Mouse (Mus musculus) neural tube, embryonic 11.5 days (tissue): Measurements from ENCODE around the gene Prune1. TPM values are rescaled to one million over a fixed set of nuclear protein-coding genes. Genes with fewer than 3 reads are reported as not detected.
A peak's percentile ranks its signal among the peaks of the same experiment; 100 is the strongest.

ENCODE experiments used
- ATAC-seq: fragments of 200-750 bp; cut with Nextera tagmentation; 2 replicates; pipeline ENCODE4 v1.8.0; 2017; ENCODE audit warnings: moderate number of reproducible peaks, mild to moderate bottlenecking, moderate TSS enrichment, moderate library complexity; ENCODE audit not compliant: insufficient read depth, low FRiP score, low TSS enrichment
- DNase-seq: peaks from one replicate; pipeline ENCODE4 v3.0.0-alpha.2; 2015; ENCODE audit warnings: low spot score
- H3K27ac ChIP-seq: fragments of 300-500 bp; sonication (generic); 2 replicates; pipeline ENCODE4 v1.5.1; 2014; ENCODE audit warnings: low read depth, mild to moderate bottlenecking, low read length
- H3K27me3 ChIP-seq: fragments of 300-500 bp; sonication (generic); 2 replicates; pipeline ENCODE4 v1.6.1; 2014; ENCODE audit warnings: mild to moderate bottlenecking, low read length, mixed read lengths; ENCODE audit not compliant: control insufficient read depth, insufficient read depth
- H3K36me3 ChIP-seq: fragments of 300-500 bp; sonication (generic); 2 replicates; pipeline ENCODE4 v1.6.1; 2014; ENCODE audit warnings: mild to moderate bottlenecking, low read length, moderate library complexity, mixed read lengths; ENCODE audit not compliant: control insufficient read depth, insufficient read depth
- H3K4me1 ChIP-seq: fragments of 300-500 bp; sonication (generic); 2 replicates; pipeline ENCODE4 v1.6.1; 2014; ENCODE audit warnings: low read length, mixed read lengths; ENCODE audit not compliant: control insufficient read depth, insufficient read depth
- H3K4me2 ChIP-seq: fragments of 300-500 bp; sonication (generic); 2 replicates; pipeline ENCODE4 v1.6.1; 2014; ENCODE audit warnings: low read depth, mild to moderate bottlenecking, moderate library complexity
- H3K4me3 ChIP-seq: fragments of 300-500 bp; sonication (generic); 2 replicates; pipeline ENCODE4 v1.5.1; 2014; ENCODE audit warnings: low read depth, low read length
- H3K9ac ChIP-seq: fragments of 300-500 bp; sonication (generic); 2 replicates; pipeline ENCODE4 v1.6.1; 2014; ENCODE audit warnings: mild to moderate bottlenecking, low read length
- H3K9me3 ChIP-seq: fragments of 300-500 bp; sonication (generic); 2 replicates; pipeline ENCODE4 v1.6.1; 2016; ENCODE audit warnings: low read length; ENCODE audit not compliant: control insufficient read depth
- WGBS: fragments of 180-500 bp; shearing (Covaris S2); extraction: QIAGEN DNeasy Blood & Tissue Kit; methylation state at CpG from one replicate; pipeline ENCODE4 v1.1.7; 2014; 5-methylcytosine and 5-hydroxymethylcytosine counted together
- polyA plus RNA-seq: library from polyadenylated mRNA; unstranded; fragments of >200 nt; fragmentation: Nextera tagmentation; extraction: Ambion mirVana; gene quantifications from 2 replicates; pipeline ENCODE4 v1.2.1, GENCODE M21; 2014

Prune1 gene
- polyA plus RNA-seq, 1 experiment from 2014 or later: 32.4 TPM

- H3K27me3 ChIP-seq: no peaks in the 10 kb centered on the region
- no peak overlapping the region for H3K4me2 ChIP-seq
- H3K36me3 ChIP-seq: peaks cover 7% of the 10 kb centered on the region
- no peaks in the 10 kb centered on the region for H3K9me3 ChIP-seq
- H3K4me3 ChIP-seq: no peak overlapping the region
- DNase-seq: no peak
- no peak overlapping the region for H3K27ac ChIP-seq
- H3K4me1 ChIP-seq: no peaks in the 10 kb centered on the region
- no peak overlapping the region for H3K9ac ChIP-seq
- 82% methylated on average over 1 of the region's 1 CpGs for WGBS
- no peak for ATAC-seq
Measured at GRCm38 (mm10) chr3:95264724-95265123, 17.2 kb downstream of the Prune1 start.

- WGBS: 46% methylated on average over 11 of the region's 11 CpGs
- Histone ChIP-seq H3K27ac (no peak overlapping the region), H3K36me3 (peaks cover 13% of the 10 kb centered on the region)
Measured at GRCm38 (mm10) chr3:95263089-95263739, 18.7 kb downstream of the Prune1 start.

GRCm38 (mm10) chr3:95261975-95262374 is 19.9 kb downstream of the Prune1 start:
- Histone ChIP-seq H3K9me3 (no peaks in the 10 kb centered on the region), H3K27ac (no peak overlapping the region), H3K4me2 (no peak overlapping the region), H3K36me3 (peaks cover 17% of the 10 kb centered on the region), H3K4me1 (no peaks in the 10 kb centered on the region), H3K4me3 (no peak overlapping the region), H3K27me3 (no peaks in the 10 kb centered on the region), H3K9ac (no peak overlapping the region)
- WGBS: 90% methylated on average over 4 of the region's 4 CpGs
- ATAC-seq (no peak), DNase-seq (no peak)

More at GRCm38 (mm10) chr3:95263089-95263739, 18.7 kb downstream of the Prune1 start:
- Histone ChIP-seq H3K4me1 (no peaks in the 10 kb centered on the region), H3K9ac (no peak overlapping the region), H3K4me3 (no peak overlapping the region), H3K9me3 (no peaks in the 10 kb centered on the region), H3K27me3 (no peaks in the 10 kb centered on the region), H3K4me2 (no peak overlapping the region)
- ATAC-seq (no peak), DNase-seq (peak; percentile 61)

GRCm38 (mm10) chr3:95256931-95257330 is 24.9 kb downstream of the Prune1 start:
- Histone ChIP-seq H3K9ac (no peak overlapping the region), H3K9me3 (no peaks in the 10 kb centered on the region), H3K4me3 (no peak overlapping the region), H3K4me2 (no peak overlapping the region), H3K27ac (no peak overlapping the region), H3K27me3 (no peaks in the 10 kb centered on the region), H3K4me1 (no peaks in the 10 kb centered on the region), H3K36me3 (peaks cover 22% of the 10 kb centered on the region)
- no peak for ATAC-seq
- 79% methylated on average over 5 of the region's 5 CpGs for WGBS
- no peak for DNase-seq

- Histone ChIP-seq H3K9me3 (no peaks in the 10 kb centered on the region), H3K4me3 (no peak within 1 kb of the TSS), H3K36me3 (peaks cover 3% of the 10 kb centered on the region; the same call in 1 of the 2 replicates), H3K27ac (no peak within 1 kb of the TSS), H3K4me1 (no peaks in the 10 kb centered on the region), H3K4me2 (no peak within 1 kb of the TSS), H3K9ac (no peak within 1 kb of the TSS), H3K27me3 (no peaks in the 10 kb centered on the region)
- WGBS: 65% methylated on average over 7 of the region's 7 CpGs
- ATAC-seq: no peak
- no peak for DNase-seq
Measured at GRCm38 (mm10) chr3:95250783-95251424, 31.0 kb downstream of the Prune1 start, which contains the start of gene Bnipl. Gene Bnipl (minus strand): TSS chr3:95251193.

- H3K4me3 ChIP-seq: no peak overlapping the region
- DNase-seq (no peak), ATAC-seq (no peak)
- no peaks in the 10 kb centered on the region for H3K27me3 ChIP-seq
- no peak overlapping the region for H3K4me2 ChIP-seq
- peaks cover 3% of the 10 kb centered on the region; the same call in 1 of the 2 replicates for H3K36me3 ChIP-seq
- no peak overlapping the region for H3K27ac ChIP-seq
- 80% methylated on average over 5 of the region's 5 CpGs for whole genome bisulfite sequencing
- no peak overlapping the region for H3K9ac ChIP-seq
- no peaks in the 10 kb centered on the region for H3K9me3 ChIP-seq
- H3K4me1 ChIP-seq: no peaks in the 10 kb centered on the region
Measured at GRCm38 (mm10) chr3:95250361-95250760, 31.5 kb downstream of the Prune1 start.

- Histone ChIP-seq H3K4me3 (no peak overlapping the region), H3K9ac (no peak overlapping the region), H3K27ac (no peak overlapping the region), H3K4me2 (no peak overlapping the region), H3K9me3 (no peaks in the 10 kb centered on the region), H3K27me3 (no peaks in the 10 kb centered on the region), H3K36me3 (no peaks in the 10 kb centered on the region), H3K4me1 (no peaks in the 10 kb centered on the region)
- ATAC-seq (no peak), DNase-seq (no peak)
- WGBS: 67% methylated on average over 1 of the region's 1 CpGs
Measured at GRCm38 (mm10) chr3:95247660-95248336, 34.1 kb downstream of the Prune1 start.

GRCm38 (mm10) chr3:95246465-95247231 is 35.2 kb downstream of the Prune1 start:
- 89% methylated on average over 5 of the region's 5 CpGs for WGBS
- Histone ChIP-seq H3K4me2 (no peak overlapping the region), H3K36me3 (no peaks in the 10 kb centered on the region), H3K9ac (no peak overlapping the region), H3K4me3 (no peak overlapping the region), H3K27me3 (no peaks in the 10 kb centered on the region), H3K9me3 (no peaks in the 10 kb centered on the region), H3K4me1 (no peaks in the 10 kb centered on the region), H3K27ac (no peak overlapping the region)
- DNase-seq: no peak
- no peak for ATAC-seq
